ENCODE assay signal across 7 mouse cellular contexts in genomic region chr10:4203651-4204050, GRCm38 (mm10).
DNase-seq lines count a peak whose midpoint lies in the region; ATAC-seq and TF ChIP-seq lines count a peak whose summit lies in the region.
"Not testable (repeated sequence)": the region's sequence is repeated elsewhere in the genome, so short reads cannot be mapped to it uniquely, and the experiment has no call there.

No protein-coding gene starts in this region.

- H3K27ac ChIP-seq in lung, postnatal 0 days (ENCODE audit: low read length), result not testable (repeated sequence)

- H3K4me1 ChIP-seq in lung, postnatal 0 days (ENCODE audit: insufficient read depth, low read depth, low read length), result not testable (repeated sequence)

- not testable (repeated sequence) for H3K9ac ChIP-seq in lung, postnatal 0 days (replicated peaks; ENCODE audit: low read depth)

- H3K4me2 ChIP-seq in lung, postnatal 0 days (replicated peaks; ENCODE audit: low read depth, low read length), result not testable (repeated sequence)

- not testable (repeated sequence) for TF ChIP-seq EP300 in lung, postnatal 0 days (IDR thresholded peaks at IDR 0.05)

- peak; percentile 19 for DNase-seq in CD4-positive, CD25-positive, alpha-beta regulatory T cell, adult 2 months (ENCODE audit: low read depth, low spot score)
- peak; percentile 93 for DNase-seq in R1 (ENCODE audit: low read depth, low spot score)
- peak; percentile 5 for DNase-seq in c-Kit-positive CD71-negative TER-119-negative erythroid progenitor cells, embryonic 14.5 days (ENCODE audit: low read depth)
- DNase-seq in induced T-regulatory cell, adult 2 months (ENCODE audit: low read depth), result peak; percentile 7
- DNase-seq in kidney, adult 9 months, result peak; percentile 16
- DNase-seq in lung, postnatal 0 days (ENCODE audit: low spot score), result peak; percentile 18
- peak; percentile 16 for DNase-seq in thymus, postnatal 25 days

- WGBS in lung, postnatal 0 days, result 42% methylated on average over 5 of the region's 6 CpGs

- not testable (repeated sequence) for ATAC-seq in lung, postnatal 0 days

- not testable (repeated sequence) for H3K36me3 ChIP-seq in lung, postnatal 0 days (ENCODE audit: insufficient read depth, low read length)

- H3K9me3 ChIP-seq in lung, postnatal 0 days (ENCODE audit: low read length), result not testable (repeated sequence)

- TF ChIP-seq CTCF in lung, postnatal 0 days (IDR thresholded peaks at IDR 0.05), result not testable (repeated sequence)

- H3K4me3 ChIP-seq in lung, postnatal 0 days (ENCODE audit: low read depth, low read length), result not testable (repeated sequence)

- H3K27me3 ChIP-seq in lung, postnatal 0 days (replicated peaks; ENCODE audit: insufficient read depth, low read length), result not testable (repeated sequence)

Comparison
In these comparisons a context has a peak if more than half of its experiments do, and no peak if none do; other contexts are left out.
1. DNase-seq: peak in every context shown above with its lines; median percentile 93 in R1; 19 in CD4-positive, CD25-positive, alpha-beta regulatory T cell, adult 2 months; 18 in lung, postnatal 0 days; 16 in kidney, adult 9 months; 16 in thymus, postnatal 25 days; 7 in induced T-regulatory cell, adult 2 months; 5 in c-Kit-positive CD71-negative TER-119-negative erythroid progenitor cells, embryonic 14.5 days.